Mouse (Mus musculus): ENCODE measurements around the gene Atp6v1f.
A peak's percentile ranks its signal among the peaks of the same experiment; 100 is the strongest.

Gene Atp6v1f

GRCm38 (mm10) chr6:29467583-29468354, at the start of gene Atp6v1f:
Gene Atp6v1f (plus strand): TSS chr6:29467718.
- DNase-seq (ENCODE audit: low spot score), result peak; percentile 94

- no peak for DNase-seq (ENCODE audit: low spot score)
Observed at GRCm38 (mm10) chr6:29420596-29420995, 46.9 kb upstream of the Atp6v1f start.

DNA sequence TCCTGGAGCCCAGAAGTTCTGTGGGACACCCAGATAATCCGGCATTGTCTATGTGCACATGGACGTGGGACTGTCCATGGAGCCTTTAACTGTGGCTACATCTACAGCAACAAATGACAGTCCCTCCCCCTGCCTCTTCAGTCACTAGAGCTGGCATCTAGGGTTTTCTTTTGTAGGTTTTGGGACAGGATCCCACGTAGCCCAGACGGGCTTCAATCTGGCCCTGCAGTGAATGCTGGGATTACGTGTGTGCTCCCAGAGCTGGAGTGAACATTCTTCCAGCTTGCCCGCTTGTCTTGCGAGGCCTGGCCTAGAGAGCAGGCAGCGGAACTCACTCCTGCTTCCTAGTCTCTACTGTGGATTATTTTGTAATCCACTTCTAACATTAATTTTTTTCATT, 42.4 kb upstream of the Atp6v1f start:
- DNase-seq (ENCODE audit: low spot score), result no peak

- DNase-seq (ENCODE audit: low spot score), result no peak
Observed at GRCm38 (mm10) chr6:29426331-29426730, 41.2 kb upstream of the Atp6v1f start.

GRCm38 (mm10) chr6:29428171-29428570, 39.3 kb upstream of the Atp6v1f start:
- no peak for DNase-seq (ENCODE audit: low spot score)

- no peak for DNase-seq (ENCODE audit: low spot score)
Observed at GRCm38 (mm10) chr6:29430681-29431420, 36.7 kb upstream of the Atp6v1f start.

GRCm38 (mm10) chr6:29431473-29431872, 36.0 kb upstream of the Atp6v1f start:
- no peak for DNase-seq (ENCODE audit: low spot score)

- DNase-seq (ENCODE audit: low spot score), result no peak
Observed at GRCm38 (mm10) chr6:29432156-29432555, 35.4 kb upstream of the Atp6v1f start.

DNA sequence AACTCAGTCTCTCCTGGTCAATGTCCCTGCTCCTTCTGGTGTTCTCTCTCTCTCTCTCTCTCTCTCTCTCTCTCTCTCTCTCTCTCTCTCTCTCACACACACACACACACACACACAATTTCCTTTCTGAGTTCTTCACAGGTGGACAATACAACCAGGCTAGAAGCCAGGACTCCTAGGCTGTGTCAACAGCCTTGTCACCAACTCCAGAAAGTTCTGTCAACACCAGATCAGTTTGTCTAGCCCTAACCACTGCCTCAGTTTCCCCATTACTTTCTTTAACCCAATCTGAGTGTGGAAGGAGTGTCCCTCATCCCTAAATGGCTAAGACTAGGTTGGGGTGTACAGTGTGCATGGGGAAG, 34.9 kb upstream of the Atp6v1f start:
- DNase-seq (ENCODE audit: low spot score), result no peak

DNA sequence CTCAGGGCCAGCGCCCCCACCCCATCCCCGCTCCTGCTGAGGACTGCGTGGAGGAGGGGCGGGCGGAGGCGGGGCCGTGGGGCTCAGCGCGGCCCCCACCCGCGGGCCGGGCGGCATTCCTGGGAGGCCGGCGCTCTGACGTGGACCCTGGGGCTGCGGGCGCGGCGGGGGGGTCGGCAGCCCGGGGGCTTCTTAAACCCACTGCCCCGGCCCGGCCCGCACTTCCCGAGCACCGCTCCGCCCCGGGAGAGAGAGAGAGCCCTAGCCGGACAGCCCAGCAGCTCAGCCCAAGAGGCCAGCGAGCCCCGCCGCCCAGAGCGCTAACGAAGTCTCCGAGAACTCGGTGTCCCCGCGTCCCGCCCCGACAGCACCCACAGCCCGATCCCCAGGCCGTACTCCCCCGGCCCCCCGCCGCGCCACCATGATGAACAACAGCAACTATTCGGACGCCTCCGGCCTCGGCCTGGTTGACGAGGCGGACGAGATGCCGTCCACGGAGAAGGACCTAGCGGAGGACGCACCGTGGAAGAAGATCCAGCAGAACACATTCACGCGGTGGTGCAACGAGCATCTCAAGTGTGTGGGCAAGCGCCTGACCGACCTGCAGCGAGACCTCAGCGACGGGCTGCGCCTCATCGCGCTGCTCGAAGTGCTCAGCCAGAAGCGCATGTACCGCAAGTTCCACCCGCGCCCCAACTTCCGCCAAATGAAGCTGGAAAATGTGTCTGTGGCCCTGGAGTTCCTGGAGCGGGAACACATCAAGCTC, 34.3 kb upstream of the Atp6v1f start, which contains the start of gene Flnc:
Gene Flnc (plus strand): TSS at position 219 of the 766 bp plus-strand sequence.
- DNase-seq (ENCODE audit: low spot score), result peak; percentile 45

DNA sequence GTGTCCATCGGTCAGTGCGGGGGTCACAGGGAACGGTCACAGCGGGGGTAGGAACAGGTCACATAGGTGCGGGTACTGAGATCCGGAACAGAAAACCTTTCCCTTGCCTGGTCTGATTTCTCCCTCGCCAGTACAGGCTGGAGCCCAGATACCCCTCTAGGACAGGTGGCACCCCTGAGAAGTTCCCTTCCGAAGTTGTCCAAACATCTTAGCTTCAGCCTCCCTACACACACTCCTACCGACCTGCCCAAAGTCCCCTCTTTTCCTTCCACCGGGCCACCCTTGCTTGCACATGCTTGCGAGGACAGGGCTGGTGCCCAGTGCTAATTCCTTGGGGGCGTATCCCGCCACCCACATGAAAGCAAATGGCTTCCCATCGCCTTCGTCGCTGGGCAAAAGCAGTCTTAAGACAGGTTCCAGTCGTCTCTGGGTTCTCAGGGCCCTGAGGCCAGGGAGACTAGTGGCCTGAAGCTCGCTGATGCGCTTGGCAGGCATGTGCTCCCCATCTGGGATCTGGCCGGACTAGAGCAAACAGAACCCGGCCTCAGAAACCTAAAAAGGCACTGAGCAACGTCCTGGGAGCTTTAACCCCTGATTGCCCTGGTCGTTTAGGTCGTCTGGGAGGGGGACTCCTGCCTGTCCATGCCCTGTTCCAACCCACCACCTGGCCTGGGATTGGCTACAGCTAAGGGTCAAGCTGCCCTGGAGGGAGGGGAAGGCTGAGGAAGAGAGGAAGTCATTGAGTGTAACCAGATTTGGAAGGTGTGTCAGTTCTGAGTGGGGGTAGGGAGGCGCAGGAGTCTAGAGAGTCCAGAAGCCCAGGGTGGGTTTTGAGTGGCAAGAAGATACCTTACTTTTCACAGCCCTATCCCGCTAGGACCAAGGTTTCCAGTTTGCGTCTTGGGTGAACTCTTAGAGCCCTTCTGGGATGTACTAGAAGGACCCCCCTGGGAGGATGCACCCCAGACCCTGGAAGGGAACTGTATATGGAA, 33.4 kb upstream of the Atp6v1f start:
- DNase-seq (ENCODE audit: low spot score), result peak; percentile 35

GRCm38 (mm10) chr6:29434911-29435691, 32.4 kb upstream of the Atp6v1f start:
- DNase-seq (ENCODE audit: low spot score), result peak; percentile 45

DNA sequence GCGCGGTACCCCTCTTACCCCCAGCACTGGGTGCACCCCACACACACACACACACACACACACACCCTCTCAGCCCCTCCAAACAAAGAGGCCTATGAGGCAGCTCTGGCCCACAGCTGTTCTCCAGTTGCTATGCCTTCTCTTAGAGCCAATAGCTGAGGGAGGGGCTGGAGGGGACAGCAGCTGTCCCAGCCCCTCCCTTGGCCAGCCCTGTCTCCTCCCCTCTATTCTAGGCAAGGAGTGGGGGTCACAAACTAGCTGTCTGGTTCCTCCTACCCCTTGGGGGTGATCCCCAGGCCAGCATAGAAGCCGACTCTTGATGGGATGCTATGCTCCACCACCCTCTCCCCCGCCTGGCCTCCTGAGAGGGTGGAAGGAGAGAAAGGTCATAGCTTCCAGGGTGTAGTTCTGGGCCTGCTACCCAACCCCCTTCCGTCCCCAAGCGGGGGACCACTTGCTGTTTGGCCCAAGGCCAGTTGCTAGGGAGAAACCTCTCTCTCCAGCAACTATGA, 31.5 kb upstream of the Atp6v1f start:
- no peak for DNase-seq (ENCODE audit: low spot score)

DNA sequence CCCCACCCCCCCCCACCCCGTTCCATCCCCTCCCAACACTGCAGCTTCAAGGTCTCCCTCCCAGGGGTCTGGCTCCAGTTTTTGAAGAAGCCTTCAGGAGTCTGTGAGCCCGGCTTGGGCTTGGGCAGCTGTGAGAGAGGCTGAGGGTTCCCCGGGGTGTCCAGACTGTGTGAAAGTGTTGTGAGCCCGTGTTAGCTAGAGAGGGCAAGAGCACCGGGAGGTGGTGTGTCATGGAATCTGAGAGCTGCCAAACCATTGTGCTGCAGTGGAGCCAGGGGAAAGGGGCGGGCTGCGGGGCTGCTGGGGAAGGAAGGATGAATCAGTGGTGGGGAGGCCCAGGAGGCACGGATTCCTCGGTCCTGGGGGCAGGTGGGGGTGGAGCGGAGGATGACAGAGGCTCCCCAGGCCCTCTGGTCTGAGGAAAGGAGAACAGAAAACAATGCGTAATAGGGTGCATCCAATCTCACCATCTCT, 31.0 kb upstream of the Atp6v1f start:
- peak; percentile 56 for DNase-seq (ENCODE audit: low spot score)

DNA sequence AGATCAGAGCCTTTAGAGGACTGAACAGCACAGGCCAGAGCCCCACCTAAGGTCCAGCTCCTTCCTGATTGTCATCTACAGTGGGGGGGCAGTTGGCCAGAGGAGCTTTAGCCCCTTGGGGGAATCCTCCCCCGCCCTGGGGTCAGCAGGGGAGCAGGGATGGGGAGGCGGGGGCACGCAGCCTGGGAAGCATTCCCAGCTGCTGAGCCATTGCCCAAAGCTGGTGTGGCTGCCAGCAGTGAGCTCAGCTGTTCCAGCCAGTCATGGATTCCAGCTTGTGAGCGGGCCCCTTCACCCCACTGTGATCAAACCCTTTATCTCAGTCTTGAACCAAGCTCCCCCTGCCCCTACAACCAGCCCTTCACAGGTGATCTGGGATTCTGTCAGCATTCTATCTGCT, 28.3 kb upstream of the Atp6v1f start:
- peak; percentile 18 for DNase-seq (ENCODE audit: low spot score)

DNA sequence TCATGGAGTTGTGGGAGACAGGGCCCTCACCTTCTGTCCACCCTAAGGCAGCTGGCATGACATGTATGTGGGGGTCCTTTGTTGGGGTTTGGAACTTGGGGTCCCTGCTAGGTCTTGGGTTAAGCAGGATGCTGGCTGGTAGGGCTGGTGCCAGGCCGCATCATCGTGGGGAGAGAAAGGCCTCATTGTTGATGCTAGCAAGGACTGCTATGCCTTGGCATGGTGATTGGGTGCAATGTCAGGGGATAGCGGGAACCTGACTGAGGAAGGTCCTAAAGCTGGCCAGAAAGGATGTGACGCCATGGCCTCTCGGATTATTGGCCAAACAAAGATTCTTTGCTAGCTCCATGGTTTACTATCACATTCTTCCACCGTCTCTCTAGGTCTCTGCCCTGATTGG, 27.7 kb upstream of the Atp6v1f start:
- DNase-seq (ENCODE audit: low spot score), result no peak

DNA sequence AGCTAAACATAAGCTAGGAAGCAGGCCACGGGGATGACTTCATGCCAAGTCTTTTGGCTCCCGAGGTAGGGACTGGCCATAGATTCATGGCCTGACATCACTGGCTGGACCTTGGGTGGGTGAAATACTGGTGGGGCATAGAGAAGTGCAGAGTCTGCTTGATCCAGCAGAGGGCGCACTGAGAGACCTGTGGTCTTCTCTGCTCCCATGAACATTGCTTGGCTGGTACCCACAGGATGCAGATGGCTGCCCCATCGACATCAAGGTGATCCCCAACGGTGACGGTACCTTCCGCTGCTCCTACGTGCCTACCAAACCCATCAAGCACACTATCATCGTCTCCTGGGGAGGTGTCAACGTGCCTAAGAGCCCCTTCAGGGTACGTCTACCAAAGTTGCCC, 22.7 kb upstream of the Atp6v1f start:
- peak; percentile 31 for DNase-seq (ENCODE audit: low spot score)

DNA sequence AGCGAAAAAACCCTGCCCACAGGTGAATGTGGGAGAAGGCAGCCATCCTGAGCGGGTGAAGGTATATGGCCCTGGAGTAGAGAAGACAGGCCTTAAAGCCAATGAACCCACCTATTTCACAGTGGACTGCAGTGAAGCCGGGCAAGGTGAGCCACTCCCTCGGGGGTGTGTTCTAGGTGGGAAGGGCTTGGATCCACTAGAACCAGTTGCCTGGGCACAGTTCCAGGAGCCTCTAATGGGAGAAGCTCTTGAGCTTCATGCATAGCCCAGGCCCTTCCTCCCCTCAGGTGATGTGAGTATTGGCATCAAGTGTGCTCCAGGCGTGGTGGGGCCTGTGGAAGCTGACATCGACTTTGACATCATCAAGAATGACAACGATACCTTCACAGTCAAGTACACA, 22.2 kb upstream of the Atp6v1f start:
- DNase-seq (ENCODE audit: low spot score), result no peak

DNA sequence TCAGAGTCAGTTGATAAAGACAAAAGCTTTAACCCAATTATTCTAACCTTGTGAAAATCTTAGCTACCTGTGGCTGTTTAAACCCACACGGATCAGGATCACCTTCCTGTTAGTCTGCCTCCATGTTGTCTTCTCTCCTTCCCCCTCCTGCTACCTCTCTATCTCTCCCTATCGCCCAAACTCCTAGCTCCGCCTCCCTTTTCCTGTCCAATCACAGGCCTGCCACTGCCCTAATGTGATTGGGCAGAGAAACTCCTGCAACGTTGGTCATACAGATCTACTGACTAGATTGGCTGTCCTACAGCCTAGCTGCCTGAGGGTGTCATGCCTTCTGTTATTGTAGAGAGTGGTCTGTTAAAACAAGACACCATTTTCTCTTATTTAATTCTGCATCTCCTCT, 17.7 kb upstream of the Atp6v1f start:
- DNase-seq (ENCODE audit: low spot score), result no peak

DNA sequence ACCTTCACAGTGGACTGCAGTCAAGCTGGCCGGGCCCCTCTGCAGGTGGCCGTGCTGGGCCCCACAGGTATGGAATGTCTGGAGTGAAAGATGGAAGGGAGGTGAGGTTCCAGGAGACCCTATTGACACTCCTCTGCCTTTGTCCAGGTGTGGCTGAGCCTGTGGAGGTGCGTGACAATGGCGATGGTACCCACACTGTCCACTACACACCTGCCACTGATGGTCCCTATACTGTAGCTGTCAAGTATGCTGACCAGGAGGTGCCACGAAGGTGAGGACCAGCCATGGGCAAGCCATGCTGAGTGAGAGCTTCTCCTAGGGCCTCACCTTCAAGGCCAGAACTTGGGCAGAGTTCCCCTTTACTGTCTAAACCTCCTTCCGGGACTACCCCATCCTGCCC, 16.9 kb upstream of the Atp6v1f start:
- no peak for DNase-seq (ENCODE audit: low spot score)

All from urinary bladder, postnatal 14 days (tissue).